Mouse (Mus musculus): ENCODE data around the gene Tlr9. TPM values are rescaled to one million over a fixed set of nuclear protein-coding genes. Genes with fewer than 3 reads are reported as not detected.

The Tlr9 gene
- polyA plus RNA-seq, 1 experiment from 2014 or later: 0.03 TPM

GRCm38 (mm10) chr9:106233953-106234352, 11.6 kb downstream of the Tlr9 start:
- no peak for ATAC-seq (ENCODE audit: insufficient read depth)
- Histone ChIP-seq H3K27ac (replicated peaks) (no peak overlapping the region), H3K9ac (no peak overlapping the region), H3K4me2 (no peak overlapping the region), H3K27me3 (no peaks in the 10 kb centered on the region), H3K36me3 (replicated peaks) (peaks cover 47% of the 10 kb centered on the region), H3K9me3 (replicated peaks) (no peaks in the 10 kb centered on the region), H3K4me3 (replicated peaks) (no peak overlapping the region), H3K4me1 (replicated peaks) (peaks cover 10% of the 10 kb centered on the region; the same call in 1 of the 2 replicates)
- WGBS (ENCODE audit: insufficient replicate concordance): 69% methylated on average over 6 of the region's 6 CpGs

- H3K9ac ChIP-seq: no peak overlapping the region
- H3K36me3 ChIP-seq (replicated peaks): peaks cover 51% of the 10 kb centered on the region
- no peak overlapping the region for H3K27ac ChIP-seq (replicated peaks)
- H3K4me1 ChIP-seq (replicated peaks): peaks cover 6% of the 10 kb centered on the region; the same call in 1 of the 2 replicates
- H3K4me2 ChIP-seq: no peak overlapping the region
- no peak overlapping the region for H3K4me3 ChIP-seq (replicated peaks)
- no peaks in the 10 kb centered on the region for H3K9me3 ChIP-seq (replicated peaks)
- no peak for ATAC-seq (ENCODE audit: insufficient read depth)
- no peaks in the 10 kb centered on the region for H3K27me3 ChIP-seq
- 83% methylated on average over 23 of the region's 23 CpGs for WGBS (ENCODE audit: insufficient replicate concordance)
Observed at GRCm38 (mm10) chr9:106235194-106235830, 12.9 kb downstream of the Tlr9 start.

- Histone ChIP-seq H3K9me3 (replicated peaks) (no peaks in the 10 kb centered on the region), H3K27ac (replicated peaks) (no peak overlapping the region), H3K4me2 (no peak overlapping the region), H3K4me3 (replicated peaks) (no peak overlapping the region), H3K9ac (no peak overlapping the region), H3K27me3 (no peaks in the 10 kb centered on the region), H3K36me3 (replicated peaks) (peaks cover 59% of the 10 kb centered on the region), H3K4me1 (replicated peaks) (peaks cover 6% of the 10 kb centered on the region; the same call in 1 of the 2 replicates)
- WGBS (ENCODE audit: insufficient replicate concordance): 87% methylated on average over 23 of the region's 23 CpGs
- ATAC-seq (ENCODE audit: insufficient read depth): no peak
Observed at GRCm38 (mm10) chr9:106236156-106236817, 13.9 kb downstream of the Tlr9 start.

- no peak overlapping the region for H3K4me2 ChIP-seq
- H3K4me1 ChIP-seq (replicated peaks): peaks cover 6% of the 10 kb centered on the region; the same call in 1 of the 2 replicates
- H3K36me3 ChIP-seq (replicated peaks): peaks cover 64% of the 10 kb centered on the region
- ATAC-seq (ENCODE audit: insufficient read depth): no peak
- 89% methylated on average over 3 of the region's 3 CpGs for WGBS (ENCODE audit: insufficient replicate concordance)
- no peak overlapping the region for H3K4me3 ChIP-seq (replicated peaks)
- H3K9me3 ChIP-seq (replicated peaks): no peaks in the 10 kb centered on the region
- no peaks in the 10 kb centered on the region for H3K27me3 ChIP-seq
- no peak overlapping the region for H3K9ac ChIP-seq
- H3K27ac ChIP-seq (replicated peaks): no peak overlapping the region
Observed at GRCm38 (mm10) chr9:106236818-106237211, 14.4 kb downstream of the Tlr9 start.

GRCm38 (mm10) chr9:106237401-106237800, 15.0 kb downstream of the Tlr9 start:
- Histone ChIP-seq H3K4me2 (no peak overlapping the region), H3K27ac (replicated peaks) (no peak overlapping the region), H3K4me1 (replicated peaks) (peaks cover 6% of the 10 kb centered on the region; the same call in 1 of the 2 replicates), H3K27me3 (no peaks in the 10 kb centered on the region), H3K9ac (no peak overlapping the region), H3K4me3 (replicated peaks) (no peak overlapping the region), H3K36me3 (replicated peaks) (peaks cover 70% of the 10 kb centered on the region), H3K9me3 (replicated peaks) (no peaks in the 10 kb centered on the region)
- WGBS (ENCODE audit: insufficient replicate concordance): 80% methylated on average over 8 of the region's 8 CpGs
- no peak for ATAC-seq (ENCODE audit: insufficient read depth)

- Histone ChIP-seq H3K9me3 (replicated peaks) (no peaks in the 10 kb centered on the region), H3K4me1 (replicated peaks) (peaks cover 6% of the 10 kb centered on the region; the same call in 1 of the 2 replicates), H3K4me3 (replicated peaks) (no peak overlapping the region), H3K27ac (replicated peaks) (no peak overlapping the region), H3K27me3 (no peaks in the 10 kb centered on the region), H3K4me2 (no peak overlapping the region), H3K36me3 (replicated peaks) (peaks cover 72% of the 10 kb centered on the region), H3K9ac (no peak overlapping the region)
- WGBS (ENCODE audit: insufficient replicate concordance): 79% methylated on average over 10 of the region's 10 CpGs
- no peak for ATAC-seq (ENCODE audit: insufficient read depth)
Observed at GRCm38 (mm10) chr9:106237878-106238277, 15.5 kb downstream of the Tlr9 start.

GRCm38 (mm10) chr9:106241541-106242164, 19.3 kb downstream of the Tlr9 start:
- no peak for ATAC-seq (ENCODE audit: insufficient read depth)
- H3K4me2 ChIP-seq: no peak overlapping the region
- H3K4me3 ChIP-seq (replicated peaks): no peak overlapping the region
- no peak overlapping the region for H3K27ac ChIP-seq (replicated peaks)
- no peaks in the 10 kb centered on the region for H3K27me3 ChIP-seq
- 66% methylated on average over 10 of the region's 10 CpGs for WGBS (ENCODE audit: insufficient replicate concordance)
- no peak overlapping the region for H3K9ac ChIP-seq
- no peaks in the 10 kb centered on the region for H3K9me3 ChIP-seq (replicated peaks)
- H3K36me3 ChIP-seq (replicated peaks): peaks cover 53% of the 10 kb centered on the region
- H3K4me1 ChIP-seq (replicated peaks): peaks cover 11% of the 10 kb centered on the region

GRCm38 (mm10) chr9:106242813-106243488, 20.6 kb downstream of the Tlr9 start:
- H3K9ac ChIP-seq: no peak overlapping the region
- no peaks in the 10 kb centered on the region for H3K9me3 ChIP-seq (replicated peaks)
- 45% methylated on average over 19 of the region's 19 CpGs for WGBS (ENCODE audit: insufficient replicate concordance)
- H3K36me3 ChIP-seq (replicated peaks): peaks cover 40% of the 10 kb centered on the region
- peak overlapping the region; percentile 63 for H3K27ac ChIP-seq (replicated peaks)
- H3K4me3 ChIP-seq (replicated peaks): no peak overlapping the region
- ATAC-seq (ENCODE audit: insufficient read depth): no peak
- no peaks in the 10 kb centered on the region for H3K27me3 ChIP-seq
- peaks cover 21% of the 10 kb centered on the region for H3K4me1 ChIP-seq (replicated peaks)
- peak overlapping the region; percentile 19; the same call in 1 of the 2 replicates for H3K4me2 ChIP-seq

- Histone ChIP-seq H3K27ac (replicated peaks) (no peak overlapping the region), H3K4me2 (no peak overlapping the region), H3K36me3 (replicated peaks) (peaks cover 5% of the 10 kb centered on the region; the same call in 1 of the 2 replicates), H3K4me1 (replicated peaks) (peaks cover 30% of the 10 kb centered on the region), H3K27me3 (no peaks in the 10 kb centered on the region), H3K4me3 (replicated peaks) (no peak overlapping the region), H3K9ac (no peak overlapping the region), H3K9me3 (replicated peaks) (no peaks in the 10 kb centered on the region)
- 61% methylated on average over 11 of the region's 11 CpGs for WGBS (ENCODE audit: insufficient replicate concordance)
- ATAC-seq (ENCODE audit: insufficient read depth): no peak
Observed at GRCm38 (mm10) chr9:106249550-106249949, 27.2 kb downstream of the Tlr9 start.

- no peak for ATAC-seq (ENCODE audit: insufficient read depth)
Observed at GRCm38 (mm10) chr9:106250245-106250644, 27.8 kb downstream of the Tlr9 start.

GRCm38 (mm10) chr9:106251066-106251465, 28.7 kb downstream of the Tlr9 start:
- H3K4me3 ChIP-seq (replicated peaks): no peak overlapping the region
- no peak overlapping the region for H3K9ac ChIP-seq
- H3K27ac ChIP-seq (replicated peaks): no peak overlapping the region
- peaks cover 28% of the 10 kb centered on the region for H3K4me1 ChIP-seq (replicated peaks)
- no peaks in the 10 kb centered on the region for H3K36me3 ChIP-seq (replicated peaks)
- WGBS (ENCODE audit: insufficient replicate concordance): 61% methylated on average over 8 of the region's 8 CpGs
- ATAC-seq (ENCODE audit: insufficient read depth): no peak
- H3K27me3 ChIP-seq: no peaks in the 10 kb centered on the region
- H3K4me2 ChIP-seq: no peak overlapping the region
- no peaks in the 10 kb centered on the region for H3K9me3 ChIP-seq (replicated peaks)

More at GRCm38 (mm10) chr9:106250245-106250644, 27.8 kb downstream of the Tlr9 start:
- no peaks in the 10 kb centered on the region for H3K27me3 ChIP-seq
- H3K4me3 ChIP-seq (replicated peaks): no peak overlapping the region
- 52% methylated on average over 4 of the region's 4 CpGs for WGBS (ENCODE audit: insufficient replicate concordance)
- peaks cover 30% of the 10 kb centered on the region for H3K4me1 ChIP-seq (replicated peaks)
- H3K4me2 ChIP-seq: no peak overlapping the region
- no peak overlapping the region for H3K9ac ChIP-seq
- no peak overlapping the region for H3K27ac ChIP-seq (replicated peaks)
- H3K9me3 ChIP-seq (replicated peaks): no peaks in the 10 kb centered on the region
- peaks cover 2% of the 10 kb centered on the region; the same call in 1 of the 2 replicates for H3K36me3 ChIP-seq (replicated peaks)

Measured in liver, embryonic 15.5 days (tissue).